Mouse (Mus musculus) intestine, embryonic 16.5 days (tissue): Measurements from ENCODE around the gene Mavs. TPM values are rescaled to one million over a fixed set of nuclear protein-coding genes. Genes with fewer than 3 reads are reported as not detected.
A peak's percentile ranks its signal among the peaks of the same experiment; 100 is the strongest.
"Not testable (repeated sequence)": the region's sequence is repeated elsewhere in the genome, so short reads cannot be mapped to it uniquely, and the experiment has no call there.

Source experiments
- ATAC-seq: fragments of 200-750 bp; cut with Nextera tagmentation; 2 replicates; pipeline ENCODE4 v1.8.0; 2017; ENCODE audit warnings: moderate TSS enrichment, moderate library complexity
- H3K27ac ChIP-seq: fragments of 300-500 bp; sonication (generic); 2 replicates; pipeline ENCODE4 v1.5.1; 2014; ENCODE audit warnings: mild to moderate bottlenecking, low read length
- H3K27me3 ChIP-seq: fragments of 300-500 bp; sonication (generic); replicated peaks from 2 replicates; pipeline ENCODE4 v1.6.1; 2014; ENCODE audit warnings: low read length, control low read depth, mixed read lengths; ENCODE audit not compliant: control insufficient read depth, insufficient read depth
- H3K36me3 ChIP-seq: fragments of 300-500 bp; sonication (generic); 2 replicates; pipeline ENCODE4 v1.6.1; 2014; ENCODE audit warnings: low read length, control low read depth; ENCODE audit not compliant: control insufficient read depth, insufficient read depth
- H3K4me1 ChIP-seq: fragments of 300-500 bp; sonication (generic); 2 replicates; pipeline ENCODE4 v1.6.1; 2014; ENCODE audit warnings: low read length, control low read depth, mixed read lengths; ENCODE audit not compliant: control insufficient read depth, insufficient read depth
- H3K4me2 ChIP-seq: fragments of 300-500 bp; sonication (generic); 2 replicates; pipeline ENCODE4 v1.6.1; 2014; ENCODE audit warnings: low read depth, low read length, control low read depth
- H3K4me3 ChIP-seq: fragments of 300-500 bp; sonication (generic); 2 replicates; pipeline ENCODE4 v1.5.1; 2014; ENCODE audit warnings: mild to moderate bottlenecking, low read length
- H3K9ac ChIP-seq: fragments of 300-500 bp; sonication (generic); 2 replicates; pipeline ENCODE4 v1.6.1; 2014; ENCODE audit warnings: low read depth, low read length
- H3K9me3 ChIP-seq: fragments of 300-500 bp; sonication (generic); 2 replicates; pipeline ENCODE4 v1.6.1; 2016; ENCODE audit warnings: low read length, control low read depth; ENCODE audit not compliant: control insufficient read depth
- WGBS: fragments of 180-500 bp; shearing (Covaris S2); extraction: QIAGEN DNeasy Blood & Tissue Kit; methylation state at CpG from one replicate; pipeline ENCODE4 v1.1.7; 2014; 5-methylcytosine and 5-hydroxymethylcytosine counted together
- polyA plus RNA-seq: library from polyadenylated mRNA; unstranded; fragments of >200 nt; fragmentation: Nextera tagmentation; extraction: Ambion mirVana; gene quantifications from 2 replicates; pipeline ENCODE4 v1.2.1, GENCODE M21; 2015

Mavs gene
- polyA plus RNA-seq, 1 experiment from 2014 or later, result 31.9 TPM

- Histone ChIP-seq H3K9me3 (no peaks in the 10 kb centered on the region), H3K4me1 (peaks cover 6% of the 10 kb centered on the region; the same call in 1 of the 2 replicates), H3K4me3 (no peak overlapping the region), H3K27ac (no peak overlapping the region), H3K4me2 (no peak overlapping the region), H3K9ac (no peak overlapping the region), H3K27me3 (no peaks in the 10 kb centered on the region), H3K36me3 (no peaks in the 10 kb centered on the region)
- 81% methylated on average over 6 of the region's 6 CpGs for WGBS
- ATAC-seq, result no peak
Observed at GRCm38 (mm10) chr2:131225178-131225577, 8.7 kb upstream of the Mavs start.

- not testable (repeated sequence) for H3K9me3 ChIP-seq
Observed at GRCm38 (mm10) chr2:131226669-131227068, 7.2 kb upstream of the Mavs start.

GRCm38 (mm10) chr2:131227243-131227642, 6.6 kb upstream of the Mavs start:
- Histone ChIP-seq H3K4me2 (no peak overlapping the region), H3K27ac (no peak overlapping the region), H3K4me1 (peaks cover 6% of the 10 kb centered on the region; the same call in 1 of the 2 replicates), H3K36me3 (no peaks in the 10 kb centered on the region), H3K9me3 (no peaks in the 10 kb centered on the region), H3K9ac (no peak overlapping the region), H3K4me3 (no peak overlapping the region), H3K27me3 (no peaks in the 10 kb centered on the region)
- 89% methylated on average over 3 of the region's 3 CpGs for WGBS
- no peak for ATAC-seq

More at GRCm38 (mm10) chr2:131226669-131227068, 7.2 kb upstream of the Mavs start:
- H3K4me2 ChIP-seq, ATAC-seq, H3K4me3 ChIP-seq, H3K36me3 ChIP-seq, H3K4me1 ChIP-seq, H3K27me3 ChIP-seq, H3K27ac ChIP-seq, H3K9ac ChIP-seq: not testable (repeated sequence)
- 73% methylated on average over 2 of the region's 2 CpGs for WGBS

- WGBS, result 70% methylated on average over 2 of the region's 2 CpGs
- Histone ChIP-seq H3K4me2 (no peak overlapping the region), H3K9ac (no peak overlapping the region), H3K27ac (no peak overlapping the region), H3K9me3 (no peaks in the 10 kb centered on the region), H3K4me3 (no peak overlapping the region), H3K36me3 (0 out of 2 replicates have a peak, but pooled peaks cover 3% of the 10 kb centered on the region), H3K4me1 (peaks cover 25% of the 10 kb centered on the region), H3K27me3 (no peaks in the 10 kb centered on the region)
- no peak; the same call in 1 of the 2 replicates for ATAC-seq
Observed at GRCm38 (mm10) chr2:131232558-131232957, 1.3 kb upstream of the Mavs start.

- H3K4me3 ChIP-seq, result peak overlapping the region; percentile 64
- no peaks in the 10 kb centered on the region for H3K27me3 ChIP-seq
- H3K9me3 ChIP-seq, result no peaks in the 10 kb centered on the region
- peaks cover 25% of the 10 kb centered on the region for H3K4me1 ChIP-seq
- peak overlapping the region; percentile 66 for H3K27ac ChIP-seq
- peak overlapping the region; percentile 79 for H3K9ac ChIP-seq
- 4% methylated on average over 28 of the region's 28 CpGs for WGBS
- peak overlapping the region; percentile 86 for H3K4me2 ChIP-seq
- peak; percentile 59 for ATAC-seq
- 0 out of 2 replicates have a peak, but pooled peaks cover 3% of the 10 kb centered on the region for H3K36me3 ChIP-seq
Observed at GRCm38 (mm10) chr2:131234127-131234650, 326 bp downstream of the Mavs start.

GRCm38 (mm10) chr2:131234970-131235635, 1.2 kb downstream of the Mavs start:
- WGBS, result 72% methylated on average over 7 of the region's 7 CpGs

GRCm38 (mm10) chr2:131242180-131242579, 8.3 kb downstream of the Mavs start:
- Histone ChIP-seq H3K9me3 (no peaks in the 10 kb centered on the region), H3K27me3 (no peaks in the 10 kb centered on the region), H3K4me3 (no peak overlapping the region), H3K27ac (no peak overlapping the region), H3K4me2 (no peak overlapping the region), H3K36me3 (peaks cover 18% of the 10 kb centered on the region), H3K9ac (no peak overlapping the region), H3K4me1 (no peaks in the 10 kb centered on the region)
- no peak for ATAC-seq

More at GRCm38 (mm10) chr2:131234970-131235635, 1.2 kb downstream of the Mavs start:
- Histone ChIP-seq H3K27me3 (no peaks in the 10 kb centered on the region), H3K9ac (peak overlapping the region; percentile 79), H3K4me3 (peak overlapping the region; percentile 64), H3K36me3 (peaks cover 8% of the 10 kb centered on the region), H3K4me1 (peaks cover 25% of the 10 kb centered on the region), H3K9me3 (no peaks in the 10 kb centered on the region), H3K27ac (peak overlapping the region; percentile 0; the same call in 1 of the 2 replicates), H3K4me2 (peak overlapping the region; percentile 86)
- ATAC-seq, result no peak

GRCm38 (mm10) chr2:131242929-131243328, 9.1 kb downstream of the Mavs start:
- ATAC-seq, result no peak
- no peak overlapping the region for H3K4me3 ChIP-seq
- WGBS, result 88% methylated on average over 7 of the region's 7 CpGs
- H3K4me2 ChIP-seq, result no peak overlapping the region
- H3K36me3 ChIP-seq, result peaks cover 16% of the 10 kb centered on the region
- no peaks in the 10 kb centered on the region for H3K27me3 ChIP-seq
- no peaks in the 10 kb centered on the region for H3K4me1 ChIP-seq
- H3K9me3 ChIP-seq, result no peaks in the 10 kb centered on the region
- no peak overlapping the region for H3K9ac ChIP-seq
- no peak overlapping the region for H3K27ac ChIP-seq

GRCm38 (mm10) chr2:131253681-131254328, 19.9 kb downstream of the Mavs start:
- Histone ChIP-seq H3K9ac (no peak overlapping the region), H3K9me3 (no peaks in the 10 kb centered on the region), H3K4me2 (peak overlapping the region; percentile 7; the same call in 1 of the 2 replicates), H3K27me3 (no peaks in the 10 kb centered on the region), H3K4me1 (peaks cover 9% of the 10 kb centered on the region), H3K36me3 (no peaks in the 10 kb centered on the region; the same call in 1 of the 2 replicates), H3K4me3 (no peak overlapping the region), H3K27ac (peak overlapping the region; percentile 76)
- WGBS, result 10% methylated on average over 7 of the region's 7 CpGs
- ATAC-seq, result peak; percentile 90
